Mouse (Mus musculus) myocyte (in vitro differentiated cells): ENCODE results near the gene Heatr1. TPM values are rescaled to one million over a fixed set of nuclear protein-coding genes. Genes with fewer than 3 reads are reported as not detected.
A peak's percentile ranks its signal among the peaks of the same experiment; 100 is the strongest.

Experiments used
- H3K27me3 ChIP-seq: one replicate; pipeline ENCODE4 v1.6.1; 2011; ENCODE audit not compliant: control insufficient read depth, insufficient read depth, insufficient read length
- H3K36me3 ChIP-seq: one replicate; pipeline ENCODE4 v1.6.1; 2011; ENCODE audit not compliant: control insufficient read depth, insufficient read depth
- H3K4me2 ChIP-seq: one replicate; pipeline ENCODE4 v1.6.1; 2011; ENCODE audit warnings: low read depth, control low read depth
- H3K4me3 ChIP-seq: one replicate; pipeline ENCODE4 v1.5.1; 2011; ENCODE audit warnings: mild to moderate bottlenecking, control low read depth, moderate library complexity
- H3K79me2 ChIP-seq: one replicate; pipeline ENCODE4 v1.6.1; 2011; ENCODE audit not compliant: control insufficient read depth, insufficient read depth
- H3ac ChIP-seq: one replicate; pipeline ENCODE4 v1.6.1; 2011; ENCODE audit not compliant: control insufficient read depth, insufficient read length
- CEBPB ChIP-seq: IDR thresholded peaks from 2 replicates; pipeline ENCODE4 v1.6.1; 2011; ENCODE audit warnings: mild to moderate bottlenecking, moderate library complexity; ENCODE audit not compliant: poor library complexity, insufficient read depth, severe bottlenecking
- E2F4 ChIP-seq: IDR thresholded peaks from one replicate; pipeline ENCODE4 v1.6.1; 2011; ENCODE audit warnings: mild to moderate bottlenecking, control low read depth, moderate library complexity; ENCODE audit not compliant: insufficient read depth
- MAX ChIP-seq: IDR thresholded peaks from one replicate; pipeline ENCODE4 v1.6.1; 2011; ENCODE audit warnings: low read depth, mild to moderate bottlenecking, control low read depth
- MYOD1 ChIP-seq, 3 experiments: IDR thresholded peaks; one replicate each; pipeline ENCODE4 v1.6.1; 2011; ENCODE audit warnings: control low read depth in 2 of 3, low read depth in 2 of 3, mild to moderate bottlenecking in 2 of 3, moderate library complexity in 1 of 3; ENCODE audit not compliant: insufficient read length in 2 of 3, control insufficient read depth in 1 of 3
- MYOG ChIP-seq, 3 experiments: IDR thresholded peaks; one replicate each; pipeline ENCODE4 v1.6.1; 2011; ENCODE audit warnings: control low read depth in 2 of 3, low read depth in 2 of 3, mild to moderate bottlenecking in 2 of 3; ENCODE audit not compliant: insufficient read length in 2 of 3, control insufficient read depth in 1 of 3, insufficient read depth in 1 of 3
- POLR2A ChIP-seq: IDR thresholded peaks from one replicate; pipeline ENCODE4 v1.6.1; 2011; ENCODE audit warnings: low read depth, mild to moderate bottlenecking, control low read depth, moderate library complexity; ENCODE audit not compliant: insufficient read length
- POLR2AphosphoS2 ChIP-seq: IDR thresholded peaks from one replicate; pipeline ENCODE4 v1.6.1; 2011; ENCODE audit warnings: low read depth, control low read depth; ENCODE audit not compliant: insufficient read length
- REST ChIP-seq: IDR thresholded peaks from one replicate; pipeline ENCODE4 v1.6.1; 2011; ENCODE audit warnings: mild to moderate bottlenecking, control low read depth, moderate library complexity; ENCODE audit not compliant: insufficient read depth, insufficient read length
- SRF ChIP-seq: IDR thresholded peaks from one replicate; pipeline ENCODE4 v1.6.1; 2011; ENCODE audit warnings: low read depth; ENCODE audit not compliant: control insufficient read depth, insufficient read length
- TCF12 ChIP-seq: IDR thresholded peaks from one replicate; pipeline ENCODE4 v1.6.1; 2011; ENCODE audit warnings: mild to moderate bottlenecking, control low read depth; ENCODE audit not compliant: poor library complexity, insufficient read depth, severe bottlenecking
- TCF3 ChIP-seq: IDR thresholded peaks from one replicate; pipeline ENCODE4 v1.6.1; 2011; ENCODE audit warnings: low read depth, control low read depth; ENCODE audit not compliant: insufficient read length
- USF1 ChIP-seq: IDR thresholded peaks from one replicate; pipeline ENCODE4 v1.6.1; 2011; ENCODE audit warnings: low read depth, mild to moderate bottlenecking, control low read depth, moderate library complexity
- polyA plus RNA-seq: library from polyadenylated mRNA; unstranded; fragments of >200 nt; fragmentation: generic; extraction: Trizol; gene quantifications from one replicate; pipeline ENCODE4 v1.2.1, GENCODE M21; 2012; ENCODE audit warnings: missing spikeins

The Heatr1 gene
- 23.6 TPM for polyA plus RNA-seq

DNA sequence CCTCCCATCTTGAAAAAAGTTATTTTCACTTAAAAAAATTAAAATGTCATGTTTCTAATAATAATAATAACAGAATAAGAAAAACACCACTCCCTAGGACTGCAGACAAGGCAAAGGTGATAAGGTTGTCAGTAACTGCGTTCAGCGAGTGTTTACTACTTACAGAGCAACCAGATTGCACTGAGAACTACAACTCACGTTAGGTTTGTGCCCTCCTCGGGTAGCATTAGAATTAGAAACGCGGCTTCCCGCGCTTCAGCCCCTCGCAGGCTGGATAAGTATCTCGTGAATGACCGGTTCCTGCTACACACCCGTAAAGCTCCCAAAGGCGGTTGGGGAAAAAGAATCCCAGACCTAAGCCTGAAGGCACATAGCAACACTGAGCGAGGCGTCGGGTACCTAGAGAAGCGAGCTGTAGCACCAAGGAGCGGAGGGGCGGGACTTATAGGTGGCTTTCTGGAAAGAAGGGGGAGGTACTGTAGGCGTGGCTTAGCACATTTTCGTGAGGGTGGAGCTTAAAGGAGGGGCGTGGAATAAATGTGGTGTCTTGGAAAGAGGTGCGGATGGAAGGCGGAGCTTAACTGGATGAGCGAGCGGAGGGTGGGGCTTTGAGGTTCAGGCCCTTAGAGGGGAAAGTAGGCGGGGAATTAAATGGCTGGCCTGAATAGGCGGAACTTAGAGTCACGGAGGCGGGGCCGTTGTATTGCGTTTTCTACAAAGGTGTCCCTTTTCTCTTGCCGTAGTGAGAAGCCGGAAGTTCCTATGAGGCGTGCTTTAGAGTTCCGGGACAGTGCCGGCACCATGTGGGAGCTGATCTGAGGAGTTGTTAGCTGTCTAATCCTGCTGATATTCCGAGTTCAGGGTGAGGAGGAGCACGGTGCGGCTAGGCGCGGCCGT, at the start of gene Heatr1:
Heatr1 (plus strand) TSS at position 419 of the 897 bp plus-strand sequence.
- Histone ChIP-seq H3K4me2 (peak within 1 kb of the TSS; percentile 94), H3ac (peak within 1 kb of the TSS; percentile 53), H3K36me3 (peaks cover 12% of the 10 kb centered on the region), H3K27me3 (peaks cover 5% of the 10 kb centered on the region), H3K4me3 (peak within 1 kb of the TSS; percentile 91), H3K79me2 (peaks cover 18% of the 10 kb centered on the region)
- TF ChIP-seq MAX: peak; percentile 89
- TF ChIP-seq MYOD1 (IDR thresholded peaks at IDR 0.05; ENCODE audit: control insufficient read depth in 1 of 3, insufficient read length in 2 of 3, low read depth in 2 of 3): peak in 1 of 3 experiments; percentile 11
- no peak for TF ChIP-seq SRF
- TF ChIP-seq MYOG (IDR thresholded peaks at IDR 0.05; ENCODE audit: control insufficient read depth in 1 of 3, insufficient read depth in 1 of 3, insufficient read length in 2 of 3, low read depth in 2 of 3): no peak
- TF ChIP-seq POLR2A: peak; percentile 69

DNA sequence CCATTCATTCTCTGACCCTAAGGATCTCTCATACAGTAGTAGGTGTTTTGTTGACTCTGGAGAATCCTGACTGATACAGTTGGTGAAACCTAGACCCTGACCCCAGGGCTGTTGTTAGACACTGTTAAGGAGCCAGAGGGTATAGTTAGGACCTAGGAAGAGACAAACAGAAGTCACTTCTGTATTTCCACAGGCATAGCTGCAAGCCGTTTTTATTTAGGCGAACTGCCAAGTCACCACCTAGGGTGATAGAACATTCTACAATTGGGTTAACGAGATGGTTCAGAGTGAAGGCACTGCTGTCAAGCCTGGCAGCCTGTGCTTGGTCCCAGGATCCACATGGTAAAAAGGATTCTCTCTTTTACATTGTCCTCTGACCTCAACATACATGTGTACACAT, 48.0 kb upstream of the Heatr1 start:
- TF ChIP-seq MYOD1 (IDR thresholded peaks at IDR 0.05; ENCODE audit: control insufficient read depth in 1 of 3, insufficient read length in 2 of 3, low read depth in 2 of 3) (no peak), POLR2A (no peak), MAX (no peak), CEBPB (no peak), POLR2AphosphoS2 (no peak)
- no peak overlapping the region for H3K4me3 ChIP-seq
- H3ac ChIP-seq: no peak overlapping the region
- no peak overlapping the region for H3K4me2 ChIP-seq
- H3K36me3 ChIP-seq: no peaks in the 10 kb centered on the region
- H3K27me3 ChIP-seq: peaks cover 10% of the 10 kb centered on the region
- H3K79me2 ChIP-seq: no peaks in the 10 kb centered on the region

GRCm38 (mm10) chr13:12349197-12349824, 45.5 kb upstream of the Heatr1 start:
- no peaks in the 10 kb centered on the region for H3K79me2 ChIP-seq
- H3K4me2 ChIP-seq: no peak overlapping the region
- peaks cover 10% of the 10 kb centered on the region for H3K27me3 ChIP-seq

GRCm38 (mm10) chr13:12356184-12356583, 38.6 kb upstream of the Heatr1 start:
- H3K79me2 ChIP-seq: no peaks in the 10 kb centered on the region
- H3K27me3 ChIP-seq: peaks cover under 1% of the 10 kb centered on the region
- H3K4me3 ChIP-seq: no peak overlapping the region
- no peaks in the 10 kb centered on the region for H3K36me3 ChIP-seq
- H3K4me2 ChIP-seq: no peak overlapping the region
- no peak overlapping the region for H3ac ChIP-seq
- TF ChIP-seq E2F4 (no peak), CEBPB (no peak), MAX (no peak), MYOD1 (IDR thresholded peaks at IDR 0.05; ENCODE audit: control insufficient read depth in 1 of 3, insufficient read length in 2 of 3, low read depth in 2 of 3) (no peak), TCF3 (no peak), POLR2A (no peak), TCF12 (no peak), REST (no peak), USF1 (no peak), POLR2AphosphoS2 (no peak), SRF (no peak), MYOG (IDR thresholded peaks at IDR 0.05; ENCODE audit: control insufficient read depth in 1 of 3, insufficient read depth in 1 of 3, insufficient read length in 2 of 3, low read depth in 2 of 3) (no peak)

More at GRCm38 (mm10) chr13:12349197-12349824, 45.5 kb upstream of the Heatr1 start:
- Histone ChIP-seq H3K36me3 (no peaks in the 10 kb centered on the region), H3ac (no peak overlapping the region), H3K4me3 (no peak overlapping the region)
- TF ChIP-seq USF1 (no peak), MYOD1 (IDR thresholded peaks at IDR 0.05; ENCODE audit: control insufficient read depth in 1 of 3, insufficient read length in 2 of 3, low read depth in 2 of 3) (no peak)

- Histone ChIP-seq H3K79me2 (no peaks in the 10 kb centered on the region), H3ac (no peak overlapping the region), H3K36me3 (no peaks in the 10 kb centered on the region), H3K27me3 (no peaks in the 10 kb centered on the region), H3K4me2 (peak overlapping the region; percentile 38), H3K4me3 (no peak overlapping the region)
- TF ChIP-seq MYOD1 (IDR thresholded peaks at IDR 0.05; ENCODE audit: control insufficient read depth in 1 of 3, insufficient read length in 2 of 3, low read depth in 2 of 3): peak; percentile 6 to 60 (median 32)
- peak; percentile 32 for TF ChIP-seq TCF12
- TF ChIP-seq MYOG (IDR thresholded peaks at IDR 0.05; ENCODE audit: control insufficient read depth in 1 of 3, insufficient read depth in 1 of 3, insufficient read length in 2 of 3, low read depth in 2 of 3): peak in 2 of 3 experiments; percentile 3 to 30
- no peak for TF ChIP-seq MAX
- TF ChIP-seq SRF: no peak
- no peak for TF ChIP-seq REST
Observed at GRCm38 (mm10) chr13:12357554-12357953, 37.3 kb upstream of the Heatr1 start.
